Mouse (Mus musculus): Measurements from ENCODE around the gene Ints13.
"Not testable (repeated sequence)": the region's sequence is repeated elsewhere in the genome, so short reads cannot be mapped to it uniquely, and the experiment has no call there.

Ints13 gene

GRCm38 (mm10) chr6:146577310-146578109 is at the start of gene Ints13:
Gene Ints13, minus strand, starts transcription at chr6:146577835.
- peak; percentile 96 for DNase-seq (ENCODE audit: low spot score)

DNA sequence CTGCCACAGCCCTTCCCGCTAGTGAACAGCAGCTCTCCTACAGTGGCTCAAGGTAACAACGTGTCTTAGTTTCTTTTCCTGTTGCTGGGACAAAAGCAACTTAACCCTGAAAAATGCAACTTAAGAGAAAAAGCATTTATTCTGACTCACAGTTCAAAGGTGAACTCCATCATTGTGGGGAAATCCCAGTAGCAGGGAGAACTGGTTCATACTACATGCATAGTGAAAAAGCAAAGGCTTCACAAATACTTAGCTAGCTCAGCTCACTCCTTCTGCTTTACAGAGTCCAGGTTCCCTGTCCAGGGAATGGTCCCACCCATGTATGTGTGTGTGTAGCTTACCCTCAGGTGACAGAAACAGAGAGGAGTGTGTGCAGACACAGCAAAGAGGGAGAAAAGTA is 39.0 kb upstream of the Ints13 start:
- DNase-seq (ENCODE audit: low spot score), result no peak

DNA sequence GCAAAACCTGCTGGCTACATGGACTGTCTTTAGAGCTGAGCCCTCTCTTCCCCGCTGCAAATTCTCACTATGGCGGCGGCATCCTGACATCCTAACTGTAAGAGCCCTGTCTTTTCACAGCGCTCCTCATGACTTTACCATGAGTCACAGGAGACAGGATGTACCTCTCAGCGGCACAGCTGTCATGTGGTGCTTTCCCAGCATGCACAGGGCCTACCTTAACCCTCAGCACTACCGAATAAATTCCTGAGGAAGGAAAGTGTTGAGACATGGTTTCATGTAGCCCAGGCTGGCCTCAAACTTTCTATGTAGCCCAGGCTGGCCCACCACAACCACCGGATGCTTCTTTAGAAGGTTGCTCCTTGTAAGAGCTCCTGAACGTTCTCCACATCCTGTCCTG is 38.3 kb upstream of the Ints13 start:
- DNase-seq (ENCODE audit: low spot score), result no peak

GRCm38 (mm10) chr6:146614541-146614940 is 36.9 kb upstream of the Ints13 start:
- no peak for DNase-seq (ENCODE audit: low spot score)

DNA sequence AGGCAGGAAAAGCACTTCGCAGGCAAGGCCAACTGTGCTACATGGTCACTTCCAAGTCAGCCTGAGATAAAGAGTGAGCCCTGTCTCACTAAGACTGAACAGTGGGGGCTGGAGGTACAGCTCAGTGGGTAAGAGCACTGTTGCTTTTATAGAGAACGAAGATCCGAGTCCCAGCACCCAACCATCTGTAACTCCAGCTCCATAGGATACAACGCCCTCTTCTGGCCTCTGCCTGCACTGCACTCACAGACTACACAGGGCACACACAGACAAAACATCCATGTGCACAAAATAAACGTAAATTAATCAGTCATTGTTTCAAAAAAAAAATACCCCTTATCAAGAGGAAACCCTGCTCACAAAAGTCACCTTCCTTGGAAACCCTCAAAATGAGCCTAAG is 36.3 kb upstream of the Ints13 start:
- DNase-seq (ENCODE audit: low spot score), result no peak

- DNase-seq (ENCODE audit: low spot score), result no peak
These were observed 35.1 kb upstream of the Ints13 start for GRCm38 (mm10) chr6:146612736-146613135.

DNA sequence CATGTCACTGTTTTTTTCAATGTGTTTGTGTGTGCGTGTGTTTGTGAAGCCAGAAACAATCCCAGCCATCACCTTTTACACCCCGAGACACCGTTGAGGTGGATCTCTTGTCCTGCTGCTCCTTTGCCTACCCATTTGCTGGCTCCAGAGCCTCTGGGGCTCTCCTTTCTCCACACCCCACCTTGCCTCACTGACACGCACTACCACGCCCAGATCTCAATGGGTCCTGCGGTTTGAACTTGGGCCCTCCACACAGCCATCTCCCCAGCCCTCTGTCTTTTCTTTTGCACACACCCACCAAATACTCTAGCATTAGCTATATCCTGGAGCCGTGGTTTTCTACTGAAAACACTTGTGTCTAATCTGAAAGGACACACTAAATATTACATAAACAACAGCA is 34.3 kb upstream of the Ints13 start:
- no peak for DNase-seq (ENCODE audit: low spot score)

DNA sequence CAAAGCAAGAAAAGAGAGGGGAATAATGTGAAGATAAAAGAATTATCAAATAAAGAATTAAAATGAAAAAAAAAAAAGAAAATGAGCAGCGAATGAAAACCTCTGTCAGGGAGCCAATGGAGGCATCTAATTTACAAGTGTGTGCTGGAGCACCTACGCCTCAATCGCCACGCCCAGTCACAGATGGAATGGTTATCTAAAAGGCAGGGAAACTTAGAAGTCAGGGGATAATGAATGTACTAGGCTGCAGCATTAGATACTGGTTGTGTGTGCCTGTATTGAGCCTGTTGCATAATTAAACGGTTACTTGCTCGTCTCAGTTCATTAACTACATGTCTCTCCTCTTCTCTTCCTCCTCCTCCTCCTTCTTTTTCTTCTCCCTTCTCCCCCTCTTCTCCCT is 33.8 kb upstream of the Ints13 start:
- no peak for DNase-seq (ENCODE audit: low spot score)

DNA sequence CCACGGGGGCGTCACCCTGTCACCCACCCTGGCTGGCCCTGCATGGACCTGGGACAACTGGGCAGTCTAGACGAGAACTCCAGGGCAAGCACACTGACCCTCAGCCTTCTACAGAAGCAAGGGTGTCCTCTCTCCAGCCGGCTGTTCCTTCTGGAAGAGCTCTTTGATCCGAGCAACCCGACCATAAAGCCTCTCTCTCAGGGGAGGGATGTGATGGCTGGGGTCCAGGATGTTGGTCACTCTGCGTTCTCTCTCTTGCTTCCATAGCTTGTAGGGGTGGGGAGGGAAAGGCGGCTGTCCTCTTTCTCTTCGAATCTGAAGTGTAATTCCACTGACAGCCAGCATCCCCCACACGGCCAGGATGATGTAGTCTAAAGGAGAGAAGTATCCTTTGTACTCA is 26.0 kb upstream of the Ints13 start:
- no peak for DNase-seq (ENCODE audit: low spot score)

- no peak for DNase-seq (ENCODE audit: low spot score)
These were observed 25.0 kb upstream of the Ints13 start for GRCm38 (mm10) chr6:146602601-146603000.

- no peak for DNase-seq (ENCODE audit: low spot score)
These were observed 7.5 kb upstream of the Ints13 start for GRCm38 (mm10) chr6:146585134-146585533.

DNA sequence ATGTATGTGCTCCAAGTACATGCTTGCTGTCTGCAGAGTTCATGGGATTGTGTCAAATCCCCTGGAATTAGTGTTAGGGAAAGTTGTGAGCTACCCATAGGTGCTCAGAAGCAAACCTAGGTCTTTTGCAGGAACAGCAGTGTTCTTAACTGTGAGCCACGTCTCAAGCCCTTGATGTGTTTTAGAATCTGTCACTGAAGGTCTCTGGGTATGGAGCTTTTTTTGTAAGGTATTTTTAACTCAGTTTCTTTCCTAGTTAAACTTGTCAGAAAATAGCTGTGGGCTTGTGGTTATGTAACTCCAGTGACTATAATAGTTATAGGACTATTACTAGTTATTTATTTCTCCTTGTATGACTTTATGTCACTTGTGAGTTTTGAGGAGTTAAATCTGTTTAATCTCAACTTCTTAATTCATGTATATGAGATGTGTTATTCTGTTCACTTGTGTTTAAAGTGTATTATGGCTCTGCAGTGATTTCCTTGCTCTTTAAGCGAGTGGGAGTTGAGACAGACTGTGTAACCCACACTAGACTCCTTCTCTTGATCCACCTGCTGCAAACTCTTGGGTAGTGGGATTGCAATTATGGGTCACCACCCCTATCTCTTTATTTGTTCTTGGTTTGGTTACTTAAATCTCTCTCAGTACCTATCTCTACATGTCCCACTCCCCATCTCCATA is 5.9 kb upstream of the Ints13 start:
- no peak for DNase-seq (ENCODE audit: low spot score)

DNA sequence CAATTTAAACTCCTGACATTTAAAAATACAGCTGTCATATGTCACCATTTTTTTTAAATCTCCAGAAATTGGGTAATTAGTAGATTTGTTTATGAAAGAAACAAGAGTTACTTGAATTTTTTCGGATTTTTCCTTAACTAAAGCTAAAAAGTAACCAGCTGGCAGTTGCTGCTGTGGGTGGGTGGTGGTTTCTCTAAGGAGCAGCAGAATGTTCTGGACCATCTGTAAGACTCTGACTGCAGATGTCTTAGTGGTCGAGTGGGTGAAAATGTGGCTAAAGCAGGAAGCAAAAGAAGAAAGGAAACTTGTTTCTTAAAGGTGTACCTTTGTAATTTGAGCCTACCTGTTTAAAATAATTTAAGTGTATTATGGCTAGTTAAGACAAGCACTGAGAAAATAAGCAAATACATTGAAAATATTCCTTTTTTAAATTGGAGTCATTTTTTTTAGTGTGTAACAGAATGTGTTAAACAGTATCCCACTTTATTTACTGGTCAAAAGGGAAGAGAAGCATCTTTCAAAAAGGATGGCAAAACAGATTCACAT is 2.8 kb upstream of the Ints13 start:
- peak; percentile 40 for DNase-seq (ENCODE audit: low spot score)

- DNase-seq (ENCODE audit: low spot score), result no peak
These were observed 951 bp upstream of the Ints13 start for GRCm38 (mm10) chr6:146578586-146578985.

DNA sequence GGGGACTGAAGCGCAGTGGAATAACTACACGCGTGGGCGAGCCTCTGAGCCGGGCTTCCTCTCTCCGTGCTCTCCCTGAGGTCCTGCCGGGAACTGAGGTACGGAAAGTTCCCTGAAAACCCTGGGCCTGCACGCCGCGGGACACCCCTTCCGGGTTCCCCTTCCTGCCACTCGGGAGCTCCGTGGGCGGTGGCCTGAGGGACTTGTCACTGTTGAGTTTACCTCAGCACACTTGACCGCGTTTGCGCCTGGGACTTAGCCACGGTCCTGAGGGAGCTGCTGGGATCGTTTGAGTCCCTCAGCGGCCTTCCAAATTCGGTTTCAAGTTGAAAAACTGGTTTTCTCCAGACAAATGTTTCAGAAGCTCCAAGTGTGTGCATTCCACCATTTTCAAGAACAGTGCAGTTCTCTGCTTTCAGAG is 486 bp upstream of the Ints13 start:
- no peak for DNase-seq (ENCODE audit: low spot score)

DNA sequence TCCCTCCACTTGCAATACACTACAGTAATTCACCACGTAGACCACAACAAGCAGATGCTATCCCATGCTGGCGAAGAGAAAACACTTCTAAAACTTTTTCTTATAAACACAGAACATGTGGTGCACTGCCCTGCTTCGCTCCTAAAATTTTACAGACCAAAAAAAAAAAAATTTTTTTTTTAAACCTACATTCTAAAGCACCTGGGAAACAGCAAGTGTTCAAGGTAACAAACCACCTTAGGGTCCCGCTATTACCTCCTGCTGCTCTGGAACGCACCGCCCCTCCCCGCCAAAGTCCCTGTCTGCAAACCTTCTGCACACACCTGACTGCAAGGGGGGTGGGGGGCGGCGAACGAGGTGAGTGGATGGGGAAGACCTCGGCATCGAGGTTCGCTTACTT is 732 bp downstream of the Ints13 start, which contains the start of gene Fgfr1op2:
Gene Fgfr1op2, plus strand, starts transcription at position 301 of the 400 bp plus-strand sequence.
- DNase-seq (ENCODE audit: low spot score), result no peak

DNA sequence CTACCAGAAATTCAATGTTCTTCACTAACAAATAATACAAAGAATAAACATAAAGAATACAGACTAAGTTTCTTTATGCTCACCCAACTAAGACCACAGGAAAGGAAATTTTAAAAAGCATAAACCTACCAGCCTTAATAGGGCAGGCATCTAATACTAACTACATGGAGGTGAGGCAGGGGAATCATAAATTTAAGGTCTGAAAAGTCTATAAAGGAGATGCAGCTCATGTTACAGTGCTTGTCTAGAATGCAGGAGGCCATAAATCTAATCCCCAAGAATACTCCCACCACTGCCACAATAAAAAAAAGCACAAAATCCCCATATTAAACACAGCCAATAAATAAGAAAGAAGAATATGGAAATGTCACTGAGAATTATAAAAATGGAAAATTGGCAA is 5.6 kb downstream of the Ints13 start:
- no peak for DNase-seq (ENCODE audit: low spot score)

DNA sequence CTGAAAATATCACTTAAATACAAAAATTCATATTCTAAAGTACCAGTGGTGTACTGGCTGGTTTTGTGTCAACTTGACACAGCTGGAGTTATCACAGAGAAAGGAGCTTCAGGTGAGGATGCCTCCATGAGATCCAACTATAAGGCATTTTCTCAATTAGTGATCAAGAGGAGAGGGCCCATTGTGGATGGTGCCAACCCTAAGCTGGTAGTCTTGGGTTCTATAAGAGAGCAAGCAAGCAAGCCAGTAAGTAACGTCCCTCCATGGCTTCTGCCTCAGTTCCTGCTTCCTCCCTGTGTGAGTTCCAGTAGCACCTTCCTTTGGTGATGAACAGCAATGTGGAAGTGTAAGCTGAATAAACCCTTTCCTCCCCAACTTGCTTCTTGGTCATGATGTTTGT is 15.2 kb downstream of the Ints13 start:
- not testable (repeated sequence) for DNase-seq (ENCODE audit: low spot score)

GRCm38 (mm10) chr6:146551326-146551725 is 26.3 kb downstream of the Ints13 start:
- no peak for DNase-seq (ENCODE audit: low spot score)

GRCm38 (mm10) chr6:146550421-146550820 is 27.2 kb downstream of the Ints13 start:
- DNase-seq (ENCODE audit: low spot score), result no peak

DNA sequence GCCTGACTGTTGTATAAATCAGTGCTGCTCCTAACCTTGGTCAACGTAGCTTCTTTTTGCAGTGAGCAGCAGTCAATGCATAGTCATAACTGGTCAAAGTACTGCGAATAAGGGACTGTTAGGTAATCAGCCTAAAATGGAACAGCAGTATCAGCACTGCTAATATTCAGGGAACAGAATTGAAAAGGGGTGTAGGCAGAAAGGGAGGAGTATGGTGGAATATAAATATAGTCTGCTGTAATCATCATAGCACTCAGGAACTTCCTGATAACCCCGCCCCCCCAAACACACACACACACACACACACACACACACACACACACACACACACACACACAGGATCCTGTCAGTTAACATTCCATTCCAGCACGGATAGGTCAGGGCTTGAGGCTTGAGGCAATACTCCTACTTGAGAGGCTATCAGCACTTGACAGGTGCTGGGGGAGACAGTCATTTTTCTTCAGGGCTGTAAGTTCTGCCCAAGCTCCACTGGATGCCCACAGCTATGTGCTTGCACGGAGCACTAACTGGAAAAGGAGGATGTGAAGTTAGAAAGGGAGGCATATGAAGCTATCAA is 32.3 kb downstream of the Ints13 start:
- DNase-seq (ENCODE audit: low spot score), result no peak

DNA sequence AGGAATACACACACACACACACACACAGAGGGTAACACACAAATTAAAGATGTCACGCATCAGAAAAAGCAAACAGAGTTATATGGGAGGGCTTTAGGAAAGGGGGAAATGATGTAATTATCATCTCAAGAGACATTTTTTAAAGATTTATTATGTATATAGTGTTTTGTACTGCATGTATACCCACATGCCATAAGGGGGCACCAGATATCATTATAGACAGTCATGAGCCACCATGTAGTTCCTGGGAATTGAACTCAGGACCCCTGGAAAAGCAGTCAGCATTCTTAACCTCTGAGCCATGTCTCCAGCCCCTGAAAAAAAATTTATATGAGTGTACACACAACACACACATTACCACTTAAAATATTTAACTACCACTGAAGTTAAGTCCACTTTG is 33.0 kb downstream of the Ints13 start:
- no peak for DNase-seq (ENCODE audit: low spot score)

- DNase-seq (ENCODE audit: low spot score), result no peak
These were observed 37.2 kb downstream of the Ints13 start for GRCm38 (mm10) chr6:146540386-146540785.
